Mouse (Mus musculus) midbrain, postnatal 0 days (tissue): ENCODE results near the gene Htra2. TPM values are rescaled to one million over a fixed set of nuclear protein-coding genes. Genes with fewer than 3 reads are reported as not detected.

Experiments
- ATAC-seq: fragments of 200-750 bp; cut with Nextera tagmentation; 2 replicates; pipeline ENCODE4 v1.8.0; 2017; ENCODE audit warnings: moderate number of reproducible peaks, mild to moderate bottlenecking, moderate TSS enrichment, moderate library complexity; ENCODE audit not compliant: low FRiP score
- DNase-seq: peaks from one replicate; pipeline ENCODE4 v3.0.0-alpha.2; 2015; ENCODE audit warnings: low spot score
- H3K27ac ChIP-seq: fragments of 300-500 bp; sonication (generic); 2 replicates; pipeline ENCODE4 v1.5.1; 2014; ENCODE audit warnings: low read depth, mild to moderate bottlenecking, low read length, mixed read lengths
- H3K27me3 ChIP-seq: fragments of 300-500 bp; sonication (generic); 2 replicates; pipeline ENCODE4 v1.6.1; 2014; ENCODE audit warnings: low read length, control low read depth, mixed read lengths; ENCODE audit not compliant: insufficient read depth
- H3K36me3 ChIP-seq: fragments of 300-500 bp; sonication (generic); 2 replicates; pipeline ENCODE4 v1.6.1; 2014; ENCODE audit warnings: low read length, control low read depth, mixed read lengths; ENCODE audit not compliant: insufficient read depth
- H3K4me1 ChIP-seq: fragments of 300-500 bp; sonication (generic); 2 replicates; pipeline ENCODE4 v1.6.1; 2014; ENCODE audit warnings: mild to moderate bottlenecking, control low read depth, antibody characterized with exemption, low read length, mixed read lengths; ENCODE audit not compliant: insufficient read depth
- H3K4me2 ChIP-seq: fragments of 300-500 bp; sonication (generic); 2 replicates; pipeline ENCODE4 v1.6.1; 2014; ENCODE audit warnings: low read depth, mild to moderate bottlenecking, low read length, mixed read lengths; ENCODE audit not compliant: poor library complexity, severe bottlenecking
- H3K4me3 ChIP-seq: fragments of 300-500 bp; sonication (generic); 2 replicates; pipeline ENCODE4 v1.5.1; 2014; ENCODE audit warnings: low read depth, mild to moderate bottlenecking, low read length, moderate library complexity
- H3K9ac ChIP-seq: fragments of 300-500 bp; sonication (generic); replicated peaks from 2 replicates; pipeline ENCODE4 v1.6.1; 2014; ENCODE audit warnings: mild to moderate bottlenecking, low read length, moderate library complexity, mixed read lengths; ENCODE audit not compliant: poor library complexity, severe bottlenecking
- H3K9me3 ChIP-seq: fragments of 300-500 bp; sonication (generic); 2 replicates; pipeline ENCODE4 v1.6.1; 2016; ENCODE audit warnings: low read length, control low read depth
- CTCF ChIP-seq: IDR thresholded peaks from 2 replicates; pipeline ENCODE4 v1.5.1; 2016; ENCODE audit warnings: antibody characterized with exemption, mild to moderate bottlenecking
- WGBS: fragments of 180-500 bp; shearing (Covaris S2); extraction: QIAGEN DNeasy Blood & Tissue Kit; methylation state at CpG from one replicate; pipeline ENCODE4 v1.1.7; 2014; 5-methylcytosine and 5-hydroxymethylcytosine counted together
- polyA plus RNA-seq: library from polyadenylated mRNA; unstranded; fragments of >200 nt; fragmentation: Nextera tagmentation; extraction: Ambion mirVana; gene quantifications from 2 replicates; pipeline ENCODE4 v1.2.1, GENCODE M21; 2015
- total RNA-seq: library from RNA; depleted of rRNA; stranded (reverse); fragments of >200 nt; gene quantifications from 2 replicates; pipeline ENCODE4 v1.2.3, GENCODE M21; 2014

Htra2 gene
- total and polyA plus RNA-seq, 2 experiments from 2014 or later, result 56.5 to 87.8 TPM

- no peak for TF ChIP-seq CTCF
- no peak for DNase-seq
- H3K27me3 ChIP-seq, result no peaks in the 10 kb centered on the region
- no peak overlapping the region for H3K27ac ChIP-seq
- no peak overlapping the region for H3K4me3 ChIP-seq
- no peak for ATAC-seq
- H3K9ac ChIP-seq, result no peak overlapping the region
- no peaks in the 10 kb centered on the region for H3K36me3 ChIP-seq
- peaks cover 8% of the 10 kb centered on the region for H3K4me1 ChIP-seq
- WGBS, result 67% methylated on average over 2 of the region's 2 CpGs
- no peak overlapping the region for H3K4me2 ChIP-seq
- no peaks in the 10 kb centered on the region for H3K9me3 ChIP-seq
These were observed 43.3 kb upstream of the Htra2 start for GRCm38 (mm10) chr6:83098411-83098810.

GRCm38 (mm10) chr6:83095968-83096367, 40.9 kb upstream of the Htra2 start:
- Histone ChIP-seq H3K27ac (no peak overlapping the region), H3K4me3 (no peak overlapping the region), H3K9ac (no peak overlapping the region), H3K36me3 (no peaks in the 10 kb centered on the region), H3K27me3 (peaks cover 8% of the 10 kb centered on the region), H3K4me1 (no peaks in the 10 kb centered on the region), H3K9me3 (no peaks in the 10 kb centered on the region), H3K4me2 (no peak overlapping the region)
- no peak for TF ChIP-seq CTCF
- DNase-seq (no peak), ATAC-seq (no peak)
- WGBS, result 34% methylated on average over 6 of the region's 6 CpGs

- no peak for DNase-seq
- H3K27me3 ChIP-seq, result peaks cover 36% of the 10 kb centered on the region
- no peaks in the 10 kb centered on the region for H3K9me3 ChIP-seq
- H3K27ac ChIP-seq, result no peak overlapping the region
- no peak for ATAC-seq
- no peaks in the 10 kb centered on the region for H3K36me3 ChIP-seq
- H3K4me2 ChIP-seq, result no peak overlapping the region
- H3K9ac ChIP-seq, result no peak overlapping the region
- H3K4me3 ChIP-seq, result no peak overlapping the region
- WGBS, result 38% methylated on average over 6 of the region's 6 CpGs
- H3K4me1 ChIP-seq, result no peaks in the 10 kb centered on the region
- no peak for TF ChIP-seq CTCF
These were observed 37.5 kb upstream of the Htra2 start for GRCm38 (mm10) chr6:83092416-83093127.

GRCm38 (mm10) chr6:83087926-83088260, 32.8 kb upstream of the Htra2 start:
- Histone ChIP-seq H3K27ac (no peak overlapping the region), H3K4me2 (no peak overlapping the region; the same call in 1 of the 2 replicates), H3K27me3 (peaks cover 78% of the 10 kb centered on the region), H3K36me3 (no peaks in the 10 kb centered on the region), H3K4me1 (no peaks in the 10 kb centered on the region), H3K9ac (no peak overlapping the region), H3K9me3 (no peaks in the 10 kb centered on the region), H3K4me3 (peak overlapping the region; percentile 12; the same call in 1 of the 2 replicates)
- ATAC-seq, result no peak
- 3% methylated on average over 9 of the region's 9 CpGs for WGBS
- TF ChIP-seq CTCF, result no peak
- DNase-seq, result no peak

GRCm38 (mm10) chr6:83087205-83087925, 32.3 kb upstream of the Htra2 start:
- Histone ChIP-seq H3K9me3 (no peaks in the 10 kb centered on the region), H3K4me1 (no peaks in the 10 kb centered on the region), H3K27ac (no peak overlapping the region), H3K4me3 (peak overlapping the region; percentile 12), H3K36me3 (0 out of 2 replicates have a peak, but pooled peaks cover 2% of the 10 kb centered on the region), H3K9ac (no peak overlapping the region), H3K4me2 (peak overlapping the region; percentile 36; the same call in 1 of the 2 replicates), H3K27me3 (peaks cover 76% of the 10 kb centered on the region)
- no peak for TF ChIP-seq CTCF
- 1% methylated on average over 47 of the region's 47 CpGs for WGBS
- DNase-seq, result peak; percentile 2
- no peak for ATAC-seq
